Mouse (Mus musculus): Measurements from ENCODE around the gene Polr3h. TPM values are rescaled to one million over a fixed set of nuclear protein-coding genes. Genes with fewer than 3 reads are reported as not detected.

Polr3h gene
- total RNA-seq, 1 experiment = 83.7 TPM

DNA sequence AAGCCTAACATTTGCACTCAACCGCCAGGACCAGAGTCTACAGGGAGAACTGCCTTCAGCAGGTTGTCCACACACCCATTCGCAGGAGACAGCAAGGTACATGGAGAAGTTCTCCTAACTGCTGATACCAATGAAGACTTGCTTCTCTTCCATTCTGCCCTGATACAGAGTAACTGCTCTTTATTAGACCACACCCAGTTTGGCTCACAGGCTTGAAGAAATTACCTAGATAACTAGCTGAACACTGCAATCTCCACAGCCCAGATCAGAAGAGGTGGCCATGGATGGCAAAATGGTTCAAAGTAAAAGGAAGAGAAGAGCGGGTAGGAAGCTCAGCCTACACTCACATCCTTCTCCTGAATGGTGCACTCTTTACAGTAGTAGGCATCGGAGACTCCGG, 56.1 kb downstream of the Polr3h start:
- TF ChIP-seq CHD2 (IDR thresholded peaks at IDR 0.05; ENCODE audit: low read depth, low read length) (no peak), ZNF384 (IDR thresholded peaks at IDR 0.05; ENCODE audit: low read depth, low read length) (no peak)
- H3K9ac ChIP-seq (ENCODE audit: insufficient read depth, low read depth, low read length, poor library complexity, severe bottlenecking) = no peak overlapping the region
- in situ Hi-C loops (cut with MboI; ENCODE audit: low sequenced_read_pairs in 2 of 2, unreplicated experiment in 2 of 2) = no loop called here

DNA sequence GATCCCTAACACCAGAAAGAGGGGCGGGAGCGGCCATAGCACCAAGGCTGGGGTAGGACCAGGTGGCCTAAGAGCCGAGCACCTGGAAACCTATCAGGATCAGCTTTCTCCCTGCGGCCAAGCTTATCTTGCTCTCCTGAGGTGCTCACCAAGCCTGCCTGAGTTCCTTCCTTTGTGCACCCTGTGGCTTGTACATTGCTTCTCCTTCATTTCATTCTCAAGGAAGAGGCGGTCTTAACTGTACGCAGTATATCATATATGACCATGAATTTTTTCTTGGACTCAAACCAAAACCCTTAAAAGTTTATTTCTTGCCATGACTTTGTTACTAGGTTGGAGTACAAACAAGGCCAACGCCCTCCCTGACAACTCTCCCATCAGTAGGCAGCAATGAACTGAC, 61.8 kb downstream of the Polr3h start:
- Histone ChIP-seq H3K4me3 (ENCODE audit: insufficient read depth in 1 of 2, low read depth in 1 of 2, low read length in 2 of 2, poor library complexity in 1 of 2, severe bottlenecking in 1 of 2) (no peak overlapping the region), H3K9ac (ENCODE audit: insufficient read depth, low read depth, low read length, poor library complexity, severe bottlenecking) (no peak overlapping the region), H3K4me1 (ENCODE audit: control insufficient read depth in 2 of 2, insufficient read depth in 2 of 2, low read length in 2 of 2, poor library complexity in 1 of 2) (no peaks in the 10 kb centered on the region; a peak in 1 of 4 replicates), H3K27ac (ENCODE audit: insufficient read depth, low read depth, low read length, poor library complexity, severe bottlenecking) (no peak overlapping the region), H3K9me3 (ENCODE audit: control insufficient read depth, insufficient read depth, low read depth, low read length) (no peaks in the 10 kb centered on the region), H3K36me3 (ENCODE audit: control insufficient read depth, insufficient read depth, low read length, poor library complexity, severe bottlenecking) (peaks cover 26% of the 10 kb centered on the region)
- DNase-seq (ENCODE audit: low read depth, low spot score) = no peak
- TF ChIP-seq ZNF384 (IDR thresholded peaks at IDR 0.05; ENCODE audit: low read depth, low read length) (no peak), HCFC1 (IDR thresholded peaks at IDR 0.05; ENCODE audit: borderline replicate concordance, insufficient read depth, low read length) (no peak), MAFK (IDR thresholded peaks at IDR 0.05; ENCODE audit: insufficient read depth, low read depth, low read length) (no peak), ZC3H11A (IDR thresholded peaks at IDR 0.05; ENCODE audit: borderline replicate concordance, low read depth, low read length) (no peak), CHD2 (IDR thresholded peaks at IDR 0.05; ENCODE audit: low read depth, low read length) (no peak)
- in situ Hi-C loops (cut with MboI; ENCODE audit: low sequenced_read_pairs in 2 of 2, unreplicated experiment in 2 of 2) = no loop called here

More for the DNA sequence above, 56.1 kb downstream of the Polr3h start:
- no peak overlapping the region for H3K4me3 ChIP-seq (ENCODE audit: insufficient read depth in 1 of 2, low read depth in 1 of 2, low read length in 2 of 2, poor library complexity in 1 of 2, severe bottlenecking in 1 of 2)
- H3K36me3 ChIP-seq (ENCODE audit: control insufficient read depth, insufficient read depth, low read length, poor library complexity, severe bottlenecking) = peaks cover 36% of the 10 kb centered on the region
- H3K27ac ChIP-seq (ENCODE audit: insufficient read depth, low read depth, low read length, poor library complexity, severe bottlenecking) = no peak overlapping the region
- peaks cover 0 to 3% of the 10 kb centered on the region in 2 experiments; a peak in 2 of 4 replicates for H3K4me1 ChIP-seq (ENCODE audit: control insufficient read depth in 2 of 2, insufficient read depth in 2 of 2, low read length in 2 of 2, poor library complexity in 1 of 2)
- no peak for DNase-seq (ENCODE audit: low read depth, low spot score)
- no peaks in the 10 kb centered on the region for H3K9me3 ChIP-seq (ENCODE audit: control insufficient read depth, insufficient read depth, low read depth, low read length)

DNA sequence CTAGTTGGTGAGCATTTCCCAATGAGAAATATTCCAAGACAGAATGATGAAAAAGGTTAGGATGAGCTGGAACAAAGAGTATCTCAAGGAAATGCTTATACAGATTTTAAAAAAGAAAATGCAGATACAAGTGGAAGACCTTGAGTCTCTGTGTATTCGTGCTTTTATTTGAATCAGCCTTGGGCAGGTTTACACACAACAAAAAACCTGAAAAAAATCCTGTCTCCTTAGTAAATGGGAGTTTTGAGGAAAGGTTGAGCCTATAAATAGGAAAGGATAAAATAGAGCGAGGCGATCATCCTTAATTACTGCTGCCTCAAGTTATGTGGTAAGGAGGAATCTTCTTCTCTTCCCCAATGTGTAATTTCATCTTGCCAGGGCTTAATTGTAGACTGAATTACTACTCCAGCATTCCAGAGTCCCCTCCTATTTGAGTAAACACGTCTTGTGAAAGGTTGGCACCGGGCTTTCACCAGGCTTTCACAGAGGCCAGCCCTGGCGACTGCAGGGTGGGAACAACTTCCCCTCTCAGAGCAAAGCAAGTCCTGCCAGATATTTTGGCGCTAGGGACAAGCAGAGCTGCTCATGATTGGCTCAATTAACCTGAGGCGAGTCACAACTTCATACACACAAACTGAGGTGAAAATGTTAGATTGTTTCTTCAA, 65.4 kb downstream of the Polr3h start:
- Histone ChIP-seq H3K36me3 (ENCODE audit: control insufficient read depth, insufficient read depth, low read length, poor library complexity, severe bottlenecking) (peaks cover 6% of the 10 kb centered on the region; the same call in 1 of the 2 replicates), H3K4me1 (ENCODE audit: control insufficient read depth in 2 of 2, insufficient read depth in 2 of 2, low read length in 2 of 2, poor library complexity in 1 of 2) (peaks cover 0 to 8% of the 10 kb centered on the region in 2 experiments; a peak in 2 of 4 replicates), H3K9ac (ENCODE audit: insufficient read depth, low read depth, low read length, poor library complexity, severe bottlenecking) (no peak overlapping the region), H3K27ac (ENCODE audit: insufficient read depth, low read depth, low read length, poor library complexity, severe bottlenecking) (no peak overlapping the region), H3K9me3 (ENCODE audit: control insufficient read depth, insufficient read depth, low read depth, low read length) (no peaks in the 10 kb centered on the region), H3K4me3 (ENCODE audit: insufficient read depth in 1 of 2, low read depth in 1 of 2, low read length in 2 of 2, poor library complexity in 1 of 2, severe bottlenecking in 1 of 2) (no peak overlapping the region)
- in situ Hi-C loops (cut with MboI; ENCODE audit: low sequenced_read_pairs in 2 of 2, unreplicated experiment in 2 of 2) = no loop called here
- no peak for DNase-seq (ENCODE audit: low read depth, low spot score)
- TF ChIP-seq CHD2 (IDR thresholded peaks at IDR 0.05; ENCODE audit: low read depth, low read length) (no peak), ZC3H11A (IDR thresholded peaks at IDR 0.05; ENCODE audit: borderline replicate concordance, low read depth, low read length) (no peak), ZNF384 (IDR thresholded peaks at IDR 0.05; ENCODE audit: low read depth, low read length) (no peak), HCFC1 (IDR thresholded peaks at IDR 0.05; ENCODE audit: borderline replicate concordance, insufficient read depth, low read length) (no peak), MAFK (IDR thresholded peaks at IDR 0.05; ENCODE audit: insufficient read depth, low read depth, low read length) (no peak)

DNA sequence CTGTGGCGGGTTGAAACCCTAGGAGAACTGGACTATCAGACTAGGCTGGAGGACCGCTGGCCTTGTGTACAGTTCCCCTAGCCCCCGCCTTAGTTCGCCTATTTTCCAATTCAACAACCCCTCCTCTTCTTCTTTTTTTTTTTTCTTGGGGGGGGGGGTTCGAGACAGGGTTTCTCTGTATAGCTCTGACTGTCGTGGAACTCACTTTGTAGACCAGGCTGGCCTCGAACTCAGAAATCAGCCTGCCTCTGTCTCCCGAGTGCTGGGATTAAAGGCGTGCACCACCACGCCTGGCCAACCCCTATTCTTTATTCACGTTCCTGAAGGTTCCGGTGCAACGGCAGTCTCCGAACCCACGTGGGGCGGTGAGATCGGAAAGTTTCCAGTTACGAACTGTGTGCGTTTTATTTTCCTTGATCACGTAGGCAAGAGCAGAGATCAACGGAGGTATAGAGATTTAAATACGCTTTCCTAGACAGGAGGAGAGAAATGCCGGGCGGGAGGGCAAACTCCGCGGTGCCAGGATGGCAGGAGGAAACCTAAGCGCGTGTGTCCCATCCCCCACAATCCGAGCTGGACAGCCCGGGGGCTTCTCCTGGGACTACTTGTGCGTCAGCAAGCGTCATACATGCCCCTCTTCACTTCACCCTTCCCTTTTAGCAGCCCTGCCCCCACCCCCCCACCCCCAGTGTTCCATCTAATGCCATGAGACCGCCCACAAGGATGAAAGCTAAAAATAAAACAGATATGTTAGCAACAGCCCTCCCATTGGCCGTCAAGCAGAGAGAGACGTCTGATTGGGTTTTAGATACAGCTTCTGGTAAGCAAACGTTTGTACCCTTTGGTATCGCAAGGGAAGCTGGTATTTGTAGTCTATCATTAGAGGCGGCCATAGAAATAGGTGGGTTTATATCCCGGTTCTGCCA, 66.4 kb downstream of the Polr3h start:
- H3K27ac ChIP-seq (ENCODE audit: insufficient read depth, low read depth, low read length, poor library complexity, severe bottlenecking) = no peak overlapping the region
- peaks cover 0 to 8% of the 10 kb centered on the region in 2 experiments; a peak in 2 of 4 replicates for H3K4me1 ChIP-seq (ENCODE audit: control insufficient read depth in 2 of 2, insufficient read depth in 2 of 2, low read length in 2 of 2, poor library complexity in 1 of 2)
- TF ChIP-seq CHD2 (IDR thresholded peaks at IDR 0.05; ENCODE audit: low read depth, low read length) = no peak
- TF ChIP-seq HCFC1 (IDR thresholded peaks at IDR 0.05; ENCODE audit: borderline replicate concordance, insufficient read depth, low read length) = peak; percentile 74
- peak overlapping the region; percentile 80 for H3K9ac ChIP-seq (ENCODE audit: insufficient read depth, low read depth, low read length, poor library complexity, severe bottlenecking)
- H3K36me3 ChIP-seq (ENCODE audit: control insufficient read depth, insufficient read depth, low read length, poor library complexity, severe bottlenecking) = 0 out of 2 replicates have a peak, but pooled peaks cover 2% of the 10 kb centered on the region
- H3K9me3 ChIP-seq (ENCODE audit: control insufficient read depth, insufficient read depth, low read depth, low read length) = no peaks in the 10 kb centered on the region
- in situ Hi-C loops (cut with MboI; ENCODE audit: low sequenced_read_pairs in 2 of 2, unreplicated experiment in 2 of 2) = no loop called here
- peak overlapping the region; percentile 84 to 85 for H3K4me3 ChIP-seq (ENCODE audit: insufficient read depth in 1 of 2, low read depth in 1 of 2, low read length in 2 of 2, poor library complexity in 1 of 2, severe bottlenecking in 1 of 2)
- DNase-seq (ENCODE audit: low read depth, low spot score) = no peak

Measured in ES-E14 (cell line).